Mouse (Mus musculus) naive thymus-derived CD4-positive, alpha-beta T cell, adult 5 months (primary cell): ENCODE results near the gene Hand2. TPM values are rescaled to one million over a fixed set of nuclear protein-coding genes. Genes with fewer than 3 reads are reported as not detected.

ENCODE experiments used
- polyA plus RNA-seq: library from polyadenylated mRNA; unstranded; fragments of 100-300 nt; shearing (Covaris generic); gene quantifications from one replicate; pipeline ENCODE4 v1.2.1, GENCODE M21; 2017

Hand2 gene
- not detected for polyA plus RNA-seq

DNA sequence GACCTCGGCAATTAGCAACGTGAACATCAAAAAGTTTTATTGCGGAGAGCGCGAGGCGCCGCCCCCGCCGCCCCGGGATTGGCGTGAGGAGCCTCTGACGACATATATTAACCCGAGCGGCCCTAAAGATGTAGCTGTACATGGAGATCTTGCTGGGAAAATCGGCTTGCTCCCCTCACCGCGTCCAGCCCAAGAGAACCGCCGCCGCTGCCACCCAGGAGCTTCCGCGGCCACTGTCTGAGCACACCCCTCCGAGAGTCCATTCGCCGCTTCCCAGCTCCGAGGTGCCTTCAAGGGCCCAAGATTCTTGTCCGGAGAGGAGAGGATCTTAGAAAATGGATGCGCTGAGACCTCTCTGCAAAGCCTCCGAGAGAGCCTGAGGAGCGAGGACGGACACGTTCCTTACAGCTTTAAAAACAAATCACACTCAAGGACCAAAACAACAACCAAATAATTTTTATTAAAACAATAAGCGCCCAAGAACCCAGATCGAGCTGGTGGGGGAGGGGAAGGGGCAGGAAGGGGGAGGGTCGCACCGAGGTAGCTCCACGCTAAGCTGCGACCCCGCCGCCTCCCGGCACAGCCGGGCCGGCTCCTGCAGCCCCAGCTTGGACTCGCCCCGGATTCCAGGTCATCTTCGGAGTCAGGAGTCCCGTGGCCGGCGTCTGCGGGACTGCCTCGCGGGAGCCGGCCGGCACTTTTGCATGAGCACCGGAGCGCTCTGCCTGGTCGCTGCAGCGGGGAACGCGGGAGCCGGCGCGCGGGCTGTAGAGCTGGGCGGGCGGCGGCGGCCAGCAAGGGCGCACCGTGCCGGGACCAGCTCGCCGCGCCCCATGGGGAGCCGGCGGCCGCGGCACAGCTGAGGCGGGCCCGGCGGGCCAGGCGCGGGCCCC, at the start of gene Hand2:
Hand2 (plus strand) TSS at position 133 of the 893 bp plus-strand sequence.

Other genes starting within 250 kb of the Hand2 start
- gene Scrg1, start 134.9 kb downstream of the Hand2 start, polyA plus RNA-seq, result not detected
- gene Sap30, start 166.9 kb downstream of the Hand2 start, polyA plus RNA-seq, result 12.0 TPM
- 55.9 TPM for gene Hmgb2, start 190.9 kb downstream of the Hand2 start, polyA plus RNA-seq